Mouse (Mus musculus): ENCODE data around the gene Tnfrsf11a. TPM values are rescaled to one million over a fixed set of nuclear protein-coding genes. Genes with fewer than 3 reads are reported as not detected.
"Not testable (repeated sequence)": the region's sequence is repeated elsewhere in the genome, so short reads cannot be mapped to it uniquely, and the experiment has no call there.

The Tnfrsf11a gene
- polyA plus RNA-seq, 1 experiment from 2014 or later = 0.90 TPM

DNA sequence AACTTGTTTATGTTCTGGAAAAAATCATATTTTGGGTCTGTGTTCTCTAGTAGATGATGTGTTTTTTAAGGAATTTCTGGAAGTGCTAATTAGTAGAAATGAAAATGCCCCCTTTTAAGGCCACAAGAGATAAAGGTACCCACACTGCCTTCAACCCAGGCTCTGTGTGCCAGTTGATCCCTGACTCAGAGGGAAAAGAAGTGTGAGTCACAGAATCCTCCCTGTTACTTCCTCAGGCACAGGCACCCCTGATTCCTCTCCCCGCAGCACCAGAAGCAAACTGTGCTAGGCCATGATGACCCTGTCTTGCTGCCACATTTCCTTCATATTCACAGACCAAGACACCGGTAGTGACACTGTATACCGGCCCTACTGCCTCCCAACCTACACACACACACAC lies 9.6 kb downstream of the Tnfrsf11a start:
- no peak overlapping the region for H3K27ac ChIP-seq
- H3K27me3 ChIP-seq = no peaks in the 10 kb centered on the region
- H3K4me1 ChIP-seq = no peaks in the 10 kb centered on the region
- no peak for ATAC-seq (ENCODE audit: insufficient number of reproducible peaks, insufficient read depth, low FRiP score, low TSS enrichment)
- no peaks in the 10 kb centered on the region for H3K9me3 ChIP-seq
- WGBS = 96% methylated on average over 3 of the region's 3 CpGs
- H3K4me2 ChIP-seq (replicated peaks) = no peak overlapping the region
- H3K36me3 ChIP-seq = no peaks in the 10 kb centered on the region
- H3K4me3 ChIP-seq = no peak overlapping the region
- no peak overlapping the region for H3K9ac ChIP-seq

DNA sequence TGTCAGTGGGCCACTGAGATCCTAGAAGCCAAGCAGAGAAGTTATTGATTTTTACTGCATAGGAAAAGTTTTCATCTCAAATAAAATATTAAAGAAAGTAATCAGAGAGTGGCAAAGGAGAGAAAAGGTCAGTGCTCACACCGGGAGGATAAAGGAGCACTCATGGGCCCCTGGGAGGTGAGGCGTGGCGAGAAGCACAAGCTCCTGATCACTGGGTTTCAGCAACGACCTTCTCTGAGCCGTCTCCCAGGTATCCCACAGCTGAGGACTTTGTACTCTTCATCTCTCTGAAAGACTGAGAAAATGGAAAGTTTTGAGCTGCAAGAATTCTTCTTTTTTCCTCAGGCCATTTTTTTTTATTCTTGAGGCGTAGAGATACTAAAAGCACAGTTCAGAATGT lies 14.2 kb downstream of the Tnfrsf11a start:
- no peak for ATAC-seq (ENCODE audit: insufficient number of reproducible peaks, insufficient read depth, low FRiP score, low TSS enrichment)

DNA sequence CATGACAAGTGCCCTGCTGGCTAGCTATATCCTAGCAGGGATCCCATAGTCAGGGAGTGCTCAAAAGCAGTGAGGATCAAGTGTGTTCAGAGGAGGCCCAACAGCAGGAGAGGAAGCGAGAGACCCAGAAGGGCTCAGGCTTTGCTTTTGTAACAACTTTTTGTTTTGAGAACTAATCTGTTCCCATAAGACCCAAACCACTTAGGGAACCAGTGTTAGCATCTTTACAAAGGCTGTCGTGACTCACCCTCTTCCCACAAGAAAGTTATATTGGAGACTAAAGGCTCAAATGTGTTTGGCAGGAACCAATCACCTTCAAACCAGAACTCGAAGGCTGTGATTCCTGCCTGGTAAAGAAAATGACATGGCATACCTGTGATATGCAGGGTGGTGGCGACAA lies 15.2 kb downstream of the Tnfrsf11a start:
- Histone ChIP-seq H3K4me1 (no peaks in the 10 kb centered on the region), H3K27ac (no peak overlapping the region), H3K27me3 (no peaks in the 10 kb centered on the region), H3K36me3 (no peaks in the 10 kb centered on the region), H3K9me3 (no peaks in the 10 kb centered on the region), H3K4me2 (replicated peaks) (no peak overlapping the region), H3K9ac (no peak overlapping the region), H3K4me3 (no peak overlapping the region)
- 84% methylated on average over 4 of the region's 4 CpGs for WGBS
- no peak for ATAC-seq (ENCODE audit: insufficient number of reproducible peaks, insufficient read depth, low FRiP score, low TSS enrichment)

More for the DNA sequence above, 14.2 kb downstream of the Tnfrsf11a start:
- Histone ChIP-seq H3K27ac (no peak overlapping the region), H3K9me3 (no peaks in the 10 kb centered on the region), H3K36me3 (no peaks in the 10 kb centered on the region), H3K4me1 (no peaks in the 10 kb centered on the region), H3K27me3 (no peaks in the 10 kb centered on the region), H3K4me2 (replicated peaks) (no peak overlapping the region), H3K4me3 (no peak overlapping the region), H3K9ac (no peak overlapping the region)
- 84% methylated on average over 6 of the region's 6 CpGs for WGBS

DNA sequence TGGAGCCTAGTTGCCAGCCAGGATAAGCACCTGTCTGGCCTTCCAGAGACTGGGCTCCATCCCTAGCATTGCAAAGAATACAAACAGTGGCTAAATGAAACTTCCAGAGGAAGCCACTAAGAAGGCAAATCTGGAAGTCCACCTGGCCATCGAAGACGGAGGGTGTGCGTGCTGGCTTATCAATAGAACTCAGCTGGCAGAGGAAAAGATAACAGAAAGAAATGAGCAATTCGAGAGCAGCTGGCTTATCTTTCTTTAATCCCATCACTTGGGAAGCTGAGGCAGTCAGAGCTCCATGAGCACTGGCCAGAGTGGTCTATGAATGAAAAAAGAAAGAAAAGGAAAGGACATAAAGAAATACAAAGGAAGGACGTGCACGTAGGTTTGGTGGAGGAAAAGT lies 20.1 kb downstream of the Tnfrsf11a start:
- no peaks in the 10 kb centered on the region for H3K36me3 ChIP-seq
- no peak overlapping the region for H3K27ac ChIP-seq
- no peak for ATAC-seq (ENCODE audit: insufficient number of reproducible peaks, insufficient read depth, low FRiP score, low TSS enrichment)
- no peaks in the 10 kb centered on the region for H3K27me3 ChIP-seq
- no peak overlapping the region for H3K4me3 ChIP-seq
- no peak overlapping the region for H3K9ac ChIP-seq
- no peaks in the 10 kb centered on the region for H3K4me1 ChIP-seq
- WGBS = 93% methylated on average over 6 of the region's 6 CpGs
- H3K9me3 ChIP-seq = no peaks in the 10 kb centered on the region
- no peak overlapping the region for H3K4me2 ChIP-seq (replicated peaks)

DNA sequence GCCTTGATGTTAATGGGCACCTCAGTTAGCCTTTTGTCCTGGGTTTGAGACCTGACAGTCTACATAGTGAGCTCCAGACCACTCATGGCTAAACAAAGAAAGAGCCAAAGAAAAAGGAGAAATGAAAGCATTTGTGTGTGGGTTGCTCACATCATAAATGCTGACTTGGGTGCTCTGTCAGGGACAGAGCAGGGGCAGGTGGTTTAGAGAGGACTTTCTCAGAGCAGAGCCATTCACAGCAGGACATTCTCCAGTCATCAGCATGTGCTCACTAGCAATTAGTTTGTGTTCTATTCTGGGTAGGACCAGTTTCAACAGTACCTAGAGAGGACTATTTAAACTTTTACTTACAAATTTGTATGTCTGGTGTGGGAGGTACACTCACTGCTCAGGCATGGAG lies 20.7 kb downstream of the Tnfrsf11a start:
- H3K9ac ChIP-seq = no peak overlapping the region
- H3K4me3 ChIP-seq = no peak overlapping the region
- H3K27me3 ChIP-seq = no peaks in the 10 kb centered on the region
- ATAC-seq (ENCODE audit: insufficient number of reproducible peaks, insufficient read depth, low FRiP score, low TSS enrichment) = no peak
- no peaks in the 10 kb centered on the region for H3K4me1 ChIP-seq
- no peak overlapping the region for H3K4me2 ChIP-seq (replicated peaks)
- H3K27ac ChIP-seq = no peak overlapping the region
- H3K36me3 ChIP-seq = no peaks in the 10 kb centered on the region
- H3K9me3 ChIP-seq = no peaks in the 10 kb centered on the region

DNA sequence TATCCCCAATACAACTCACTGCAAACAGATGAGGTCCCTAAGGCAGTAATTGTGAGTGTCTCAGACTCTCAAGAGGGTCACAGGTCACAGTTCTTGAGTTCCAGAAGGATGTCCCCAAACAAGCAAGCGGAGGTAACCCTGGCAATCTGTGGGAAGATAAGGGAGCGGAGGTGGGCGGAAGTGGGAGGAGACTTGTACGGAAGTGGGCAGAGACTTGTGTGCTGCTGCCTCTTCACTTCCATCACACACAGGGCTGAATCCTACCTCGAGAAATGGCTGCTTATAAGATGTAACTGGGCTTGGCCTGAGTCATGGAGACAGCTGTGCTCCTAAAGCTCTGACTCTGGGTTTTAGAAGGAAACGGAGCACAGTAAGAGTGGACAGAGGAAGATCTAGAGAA lies 22.4 kb downstream of the Tnfrsf11a start:
- Histone ChIP-seq H3K27ac (no peak overlapping the region), H3K4me2 (replicated peaks) (no peak overlapping the region), H3K4me1 (no peaks in the 10 kb centered on the region), H3K9ac (no peak overlapping the region), H3K27me3 (no peaks in the 10 kb centered on the region), H3K4me3 (no peak overlapping the region), H3K9me3 (no peaks in the 10 kb centered on the region), H3K36me3 (no peaks in the 10 kb centered on the region)
- ATAC-seq (ENCODE audit: insufficient number of reproducible peaks, insufficient read depth, low FRiP score, low TSS enrichment) = no peak
- WGBS = 60% methylated on average over 6 of the region's 6 CpGs

DNA sequence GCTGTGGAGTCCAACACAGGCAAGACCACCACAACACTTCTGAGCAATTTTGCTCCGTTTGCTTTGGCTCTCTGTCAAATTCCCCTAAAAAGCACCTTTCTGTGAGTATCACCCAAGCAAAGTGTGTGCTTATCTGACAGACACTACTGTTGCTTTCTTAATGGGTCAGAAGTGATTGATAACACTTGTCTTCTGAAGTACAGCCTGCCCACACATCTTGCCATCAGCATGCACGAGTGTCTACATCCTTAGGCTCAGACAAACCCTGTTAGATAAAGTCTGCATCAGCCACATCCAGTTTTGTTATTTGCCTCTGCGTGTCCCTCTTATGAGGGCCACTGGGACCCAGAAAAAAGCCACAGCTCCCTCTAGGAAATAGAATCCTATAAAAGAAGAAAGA lies 23.8 kb downstream of the Tnfrsf11a start:
- Histone ChIP-seq H3K4me1 (no peaks in the 10 kb centered on the region), H3K4me2 (replicated peaks) (no peak overlapping the region), H3K4me3 (no peak overlapping the region), H3K36me3 (no peaks in the 10 kb centered on the region), H3K9ac (no peak overlapping the region), H3K27me3 (no peaks in the 10 kb centered on the region), H3K27ac (no peak overlapping the region), H3K9me3 (no peaks in the 10 kb centered on the region)
- 83% methylated on average over 3 of the region's 3 CpGs for WGBS
- ATAC-seq (ENCODE audit: insufficient number of reproducible peaks, insufficient read depth, low FRiP score, low TSS enrichment) = no peak

DNA sequence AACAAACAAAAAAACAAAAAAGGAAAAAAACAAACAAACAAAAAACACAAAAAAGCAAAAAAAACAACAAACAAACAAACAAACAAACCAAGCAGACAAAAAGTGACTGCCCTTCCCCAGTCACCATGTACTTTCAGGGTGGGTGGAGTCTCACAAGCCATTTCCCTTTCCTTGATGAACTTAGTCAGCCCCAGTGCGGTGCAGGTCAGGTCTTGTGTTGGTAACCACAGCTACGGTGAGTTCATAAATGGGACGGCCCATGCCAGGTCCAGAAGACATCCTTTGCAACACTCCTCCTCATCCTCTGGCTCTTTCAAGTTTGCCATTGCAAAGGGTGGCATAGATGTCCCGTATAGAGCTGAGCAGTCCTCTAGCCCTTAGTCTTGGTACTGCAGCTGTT lies 25.0 kb downstream of the Tnfrsf11a start:
- no peaks in the 10 kb centered on the region for H3K4me1 ChIP-seq
- H3K27ac ChIP-seq = no peak overlapping the region
- no peak overlapping the region for H3K4me3 ChIP-seq
- no peaks in the 10 kb centered on the region for H3K9me3 ChIP-seq
- no peaks in the 10 kb centered on the region for H3K36me3 ChIP-seq
- H3K9ac ChIP-seq = no peak overlapping the region
- no peak for ATAC-seq (ENCODE audit: insufficient number of reproducible peaks, insufficient read depth, low FRiP score, low TSS enrichment)
- H3K4me2 ChIP-seq (replicated peaks) = no peak overlapping the region
- H3K27me3 ChIP-seq = no peaks in the 10 kb centered on the region
- 85% methylated on average over 4 of the region's 4 CpGs for WGBS

DNA sequence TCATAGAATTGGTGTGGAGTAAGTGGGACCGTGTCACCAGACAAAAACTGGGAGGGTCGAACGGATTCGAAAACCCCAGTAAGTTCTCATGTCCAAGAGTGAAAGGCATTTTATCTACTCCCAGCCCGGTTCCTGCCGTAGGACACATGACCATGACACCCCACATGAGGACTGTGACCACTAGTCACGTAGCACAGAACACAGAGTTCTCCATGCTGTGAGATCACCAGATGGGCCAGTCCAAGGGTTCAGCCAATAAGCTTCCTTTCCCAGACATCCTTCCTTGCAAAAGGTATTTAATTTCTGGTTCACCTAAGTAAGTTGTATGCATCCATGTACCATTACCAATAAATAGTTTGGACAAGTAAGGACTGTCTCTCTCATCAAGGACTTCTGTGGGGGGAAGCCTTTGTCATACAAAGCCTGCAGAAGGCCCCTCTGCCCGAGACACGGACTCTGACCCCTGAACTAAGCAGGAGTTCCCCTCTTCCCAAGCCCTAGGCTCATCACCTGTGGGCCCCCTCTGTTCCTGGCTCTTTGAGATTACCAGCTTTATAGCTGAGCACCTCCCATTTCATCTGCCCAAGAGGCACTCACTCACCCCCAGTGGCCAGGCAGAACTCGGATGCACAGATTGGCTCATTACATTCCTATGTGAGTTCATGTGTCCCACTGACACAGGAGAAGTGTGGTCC lies 26.7 kb downstream of the Tnfrsf11a start:
- Histone ChIP-seq H3K27me3 (no peaks in the 10 kb centered on the region), H3K9me3 (no peaks in the 10 kb centered on the region), H3K4me2 (replicated peaks) (no peak overlapping the region), H3K4me1 (no peaks in the 10 kb centered on the region), H3K9ac (no peak overlapping the region), H3K36me3 (no peaks in the 10 kb centered on the region), H3K4me3 (no peak overlapping the region), H3K27ac (no peak overlapping the region)
- WGBS = 87% methylated on average over 10 of the region's 10 CpGs
- no peak for ATAC-seq (ENCODE audit: insufficient number of reproducible peaks, insufficient read depth, low FRiP score, low TSS enrichment)

DNA sequence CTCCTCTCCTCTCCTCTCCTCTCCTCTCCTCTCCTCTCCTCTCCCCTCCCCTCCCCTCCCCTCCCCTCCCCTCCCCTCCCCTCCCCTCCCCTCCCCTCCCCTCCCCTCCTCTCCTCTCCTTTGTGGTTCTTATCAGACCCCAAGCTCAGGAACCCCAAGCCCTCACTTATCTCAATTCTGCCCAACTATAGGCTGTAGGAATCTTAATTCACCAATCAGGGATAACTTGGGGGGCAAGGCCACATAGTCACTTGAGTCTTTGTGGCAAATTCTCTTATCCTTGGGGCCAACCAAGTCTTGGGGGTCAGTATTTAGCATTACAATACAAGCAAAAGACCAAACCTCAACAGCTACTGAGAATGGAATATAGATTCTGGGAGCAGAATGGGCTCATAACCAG lies 31.5 kb downstream of the Tnfrsf11a start:
- H3K9ac ChIP-seq; ATAC-seq (ENCODE audit: insufficient number of reproducible peaks, insufficient read depth, low FRiP score, low TSS enrichment); H3K27ac ChIP-seq; H3K27me3 ChIP-seq; H3K4me2 ChIP-seq (replicated peaks); H3K4me1 ChIP-seq; H3K9me3 ChIP-seq; H3K36me3 ChIP-seq; H3K4me3 ChIP-seq: not testable (repeated sequence)

DNA sequence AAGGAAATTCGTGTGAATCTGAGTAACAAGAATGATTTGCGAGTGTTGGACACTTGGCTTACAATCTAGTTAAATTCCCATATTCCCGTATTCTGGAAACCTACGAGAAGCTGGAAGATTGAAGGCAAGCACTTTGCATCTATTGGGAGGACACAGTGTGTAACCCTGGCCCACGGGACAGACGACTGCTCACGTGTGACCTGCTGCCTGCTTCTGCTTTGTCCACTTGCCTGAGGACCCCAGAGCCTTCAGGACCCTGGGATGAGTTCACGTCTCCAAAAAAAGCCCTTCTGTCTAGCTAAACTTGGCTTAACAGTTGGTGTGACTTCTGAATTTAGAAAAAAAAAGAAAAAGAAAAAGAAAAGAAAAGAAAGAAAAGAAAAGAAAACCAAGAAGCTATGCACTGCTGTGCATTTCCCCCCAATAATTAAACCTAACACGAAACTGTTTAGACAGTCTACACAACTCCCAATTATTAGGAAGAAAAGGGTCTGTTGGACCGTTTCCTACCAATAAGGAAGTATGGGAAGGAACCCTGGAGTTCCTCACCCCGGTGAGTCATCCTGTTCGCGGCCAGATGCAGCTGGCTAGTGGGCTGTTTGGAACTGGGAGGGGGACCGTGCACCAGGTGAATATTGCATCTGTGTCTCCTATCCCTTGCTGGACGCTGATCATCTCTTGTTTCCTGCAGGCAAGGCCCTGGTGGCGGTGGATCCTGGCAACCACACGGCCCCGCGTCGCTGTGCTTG lies 32.6 kb downstream of the Tnfrsf11a start:
- Histone ChIP-seq H3K4me1 (no peaks in the 10 kb centered on the region), H3K36me3 (no peaks in the 10 kb centered on the region), H3K27ac (no peak overlapping the region), H3K9me3 (no peaks in the 10 kb centered on the region), H3K27me3 (no peaks in the 10 kb centered on the region), H3K4me2 (replicated peaks) (no peak overlapping the region), H3K4me3 (no peak overlapping the region), H3K9ac (no peak overlapping the region)
- 76% methylated on average over 20 of the region's 20 CpGs for WGBS
- ATAC-seq (ENCODE audit: insufficient number of reproducible peaks, insufficient read depth, low FRiP score, low TSS enrichment) = no peak

DNA sequence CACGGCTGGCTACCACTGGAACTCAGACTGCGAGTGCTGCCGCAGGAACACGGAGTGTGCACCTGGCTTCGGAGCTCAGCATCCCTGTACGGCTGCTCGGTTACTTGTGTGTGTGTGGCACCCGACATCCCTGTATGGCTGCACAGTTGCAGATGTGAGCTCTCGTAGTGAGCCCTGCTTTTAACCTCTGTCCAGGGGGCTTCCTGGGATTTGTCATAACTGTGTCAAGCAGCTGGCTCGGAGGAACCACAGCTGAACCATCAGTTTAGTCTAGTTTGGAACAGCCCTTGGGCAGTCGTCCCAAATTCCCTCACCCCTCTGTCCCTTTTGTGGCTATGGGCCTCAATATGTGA lies 33.2 kb downstream of the Tnfrsf11a start:
- H3K4me1 ChIP-seq = 0 out of 2 replicates have a peak, but pooled peaks cover under 1% of the 10 kb centered on the region
- 61% methylated on average over 11 of the region's 11 CpGs for WGBS
- H3K9ac ChIP-seq = no peak overlapping the region
- H3K36me3 ChIP-seq = no peaks in the 10 kb centered on the region
- no peak overlapping the region for H3K4me2 ChIP-seq (replicated peaks)
- H3K27me3 ChIP-seq = no peaks in the 10 kb centered on the region
- H3K9me3 ChIP-seq = no peaks in the 10 kb centered on the region
- no peak overlapping the region for H3K27ac ChIP-seq
- no peak for ATAC-seq (ENCODE audit: insufficient number of reproducible peaks, insufficient read depth, low FRiP score, low TSS enrichment)
- no peak overlapping the region for H3K4me3 ChIP-seq

All from embryonic facial prominence, embryonic 12.5 days (tissue).